Mouse (Mus musculus): ENCODE measurements at regions not wholly inside any gene's neighbourhood (a gene's known extent, or its start where the extent isn't known, plus 50 kb on each side); places are given as distances from the start of the nearest gene placed in this dataset.
"Not testable (repeated sequence)": the region's sequence is repeated elsewhere in the genome, so short reads cannot be mapped to it uniquely, and the experiment has no call there.

DNA sequence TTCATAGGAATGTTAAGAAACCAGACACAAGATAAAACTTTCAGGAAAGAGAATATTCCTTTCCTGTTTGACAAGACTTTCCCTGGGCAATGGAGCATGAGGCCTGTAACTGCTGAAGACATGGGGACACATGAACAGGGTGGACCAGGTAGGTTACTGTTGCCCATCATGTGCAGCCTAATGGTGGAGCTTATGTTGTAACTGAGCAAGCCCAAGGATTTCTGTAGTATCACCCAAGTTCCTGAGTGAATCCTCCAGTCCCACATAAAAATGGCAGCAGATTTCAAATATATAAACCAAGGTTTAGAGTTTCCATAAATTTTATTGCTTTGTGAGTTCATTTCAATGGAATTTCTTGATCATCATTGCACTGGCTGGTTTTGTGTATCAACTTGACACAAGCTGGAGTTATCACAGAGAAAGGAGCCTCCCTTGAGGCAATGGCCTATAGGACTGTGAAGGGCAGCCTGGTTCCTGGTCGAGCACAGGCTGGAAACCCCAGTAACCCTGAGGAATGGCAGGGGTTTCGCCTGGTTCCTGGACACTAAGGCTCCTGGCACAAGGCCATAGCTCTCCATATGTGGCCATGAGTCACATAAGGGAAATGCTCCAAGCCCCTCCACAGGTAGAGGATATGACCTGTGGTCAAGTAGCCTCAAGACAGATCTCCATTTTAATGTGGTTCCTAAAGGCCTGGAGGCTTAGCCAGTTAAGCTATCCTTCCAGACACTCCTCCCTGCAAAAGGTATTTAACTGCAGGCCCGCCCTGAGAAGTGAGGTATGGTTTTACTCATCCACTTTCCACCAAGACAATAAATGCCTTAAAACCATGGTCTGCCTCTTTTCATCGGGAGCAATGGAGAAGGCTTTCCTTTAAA lies 92.9 kb upstream of the Pfn2 start:
- Histone ChIP-seq H3K36me3 (no peaks in the 10 kb centered on the region), H3K27ac (replicated peaks) (no peak overlapping the region), H3K4me1 (no peaks in the 10 kb centered on the region), H3K4me3 (no peak overlapping the region), H3K9me3 (no peaks in the 10 kb centered on the region), H3K27me3 (0 out of 2 replicates have a peak, but pooled peaks cover 5% of the 10 kb centered on the region), H3K9ac (replicated peaks) (no peak overlapping the region), H3K4me2 (replicated peaks) (no peak overlapping the region)
- 81% methylated on average over 4 of the region's 4 CpGs for WGBS
- no peak for ATAC-seq (ENCODE audit: low FRiP score, low read depth)

DNA sequence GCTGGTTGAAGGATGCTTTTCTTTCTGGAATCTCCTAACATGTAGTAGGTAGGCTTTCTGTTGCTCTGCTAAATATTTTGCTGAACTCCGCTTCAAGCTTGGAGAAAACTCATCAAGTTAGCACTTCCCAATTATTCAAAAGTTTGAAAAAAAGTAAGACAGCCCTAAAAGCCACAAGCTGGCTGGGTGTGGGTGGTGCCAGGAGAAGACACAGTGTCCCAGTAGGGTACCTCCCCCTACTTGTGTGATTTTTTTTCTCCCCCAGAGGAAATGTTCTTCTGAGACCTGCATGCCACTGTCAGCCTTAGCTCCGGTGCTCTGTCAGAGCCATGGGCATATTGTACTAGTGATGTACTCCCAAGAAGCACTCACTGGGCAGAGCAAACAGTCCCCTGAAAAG lies 96.8 kb upstream of the Pfn2 start:
- Histone ChIP-seq H3K27ac (replicated peaks) (no peak overlapping the region), H3K4me2 (replicated peaks) (no peak overlapping the region), H3K36me3 (no peaks in the 10 kb centered on the region), H3K4me3 (no peak overlapping the region), H3K4me1 (no peaks in the 10 kb centered on the region), H3K27me3 (peaks cover 5% of the 10 kb centered on the region; the same call in 1 of the 2 replicates), H3K9ac (replicated peaks) (no peak overlapping the region), H3K9me3 (no peaks in the 10 kb centered on the region)
- no peak for ATAC-seq (ENCODE audit: low FRiP score, low read depth)
- 76% methylated on average over 2 of the region's 2 CpGs for WGBS

DNA sequence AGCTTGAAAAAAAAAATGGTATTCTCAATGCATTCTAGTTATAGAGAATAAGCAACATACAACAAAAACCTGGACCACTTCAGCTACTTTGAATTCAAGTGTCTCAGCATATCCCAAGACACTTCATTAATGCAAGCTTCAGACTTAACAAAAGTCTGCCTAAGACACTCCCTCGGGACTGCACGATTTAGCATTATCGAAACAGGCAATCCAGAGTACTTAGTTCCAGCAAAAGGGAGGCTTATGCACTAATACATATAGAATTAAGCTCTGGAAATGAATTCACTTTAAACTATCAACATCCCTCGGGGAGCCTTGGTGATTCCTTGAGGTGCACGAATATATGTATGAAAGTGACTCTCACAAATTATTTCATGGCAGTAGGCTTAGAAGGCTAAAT lies 97.9 kb upstream of the Pfn2 start:
- WGBS, result 42% methylated on average over 5 of the region's 5 CpGs

DNA sequence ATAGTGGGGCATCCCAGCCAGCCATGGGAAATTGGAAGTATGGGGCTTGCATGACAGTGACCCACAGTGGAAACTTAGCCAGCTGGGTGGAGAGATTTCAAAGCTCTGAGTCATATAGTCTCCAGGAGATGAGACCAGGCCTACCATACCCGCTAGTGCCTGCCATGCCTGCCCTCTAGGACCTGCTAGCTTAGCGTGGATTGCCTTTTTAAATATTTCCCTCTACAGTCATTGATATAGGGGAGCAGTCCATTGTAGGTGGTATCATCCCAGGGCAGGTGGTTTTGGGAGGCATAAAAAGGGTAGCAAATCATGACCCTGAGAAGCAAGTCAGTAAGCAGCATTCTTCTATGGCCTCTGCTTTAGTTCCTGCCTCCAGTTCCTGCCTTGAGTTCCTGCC lies 99.5 kb upstream of the Pfn2 start:
- H3K9ac ChIP-seq (replicated peaks), result no peak overlapping the region
- ATAC-seq (ENCODE audit: low FRiP score, low read depth), result no peak
- 94% methylated on average over 2 of the region's 2 CpGs for WGBS

More for the DNA sequence above, 97.9 kb upstream of the Pfn2 start:
- no peak overlapping the region for H3K4me3 ChIP-seq
- no peak overlapping the region for H3K4me2 ChIP-seq (replicated peaks)
- peaks cover 5% of the 10 kb centered on the region; the same call in 1 of the 2 replicates for H3K27me3 ChIP-seq
- H3K4me1 ChIP-seq, result peaks cover 2% of the 10 kb centered on the region; the same call in 1 of the 2 replicates
- H3K9me3 ChIP-seq, result no peaks in the 10 kb centered on the region
- no peak overlapping the region for H3K9ac ChIP-seq (replicated peaks)
- ATAC-seq (ENCODE audit: low FRiP score, low read depth), result no peak
- no peaks in the 10 kb centered on the region for H3K36me3 ChIP-seq
- no peak overlapping the region for H3K27ac ChIP-seq (replicated peaks)

DNA sequence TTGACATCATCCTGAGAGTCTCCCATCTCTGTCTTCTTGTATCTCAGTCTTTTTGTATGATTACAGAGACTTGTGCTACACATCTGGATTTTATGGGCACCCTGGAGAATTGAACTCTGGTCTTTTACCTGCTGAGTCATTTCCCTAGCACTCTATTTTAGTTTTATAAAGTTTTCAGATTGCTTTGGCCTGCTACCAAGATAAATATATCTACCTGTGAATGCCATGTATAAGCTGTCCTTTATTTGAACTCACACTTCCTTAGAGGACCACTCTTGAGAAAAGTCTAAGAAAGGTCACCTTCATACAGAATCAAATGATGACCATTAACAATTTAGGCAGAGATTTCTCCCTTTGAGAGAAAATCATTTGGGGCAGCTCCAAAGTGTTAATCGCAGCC lies 100.8 kb upstream of the Pfn2 start:
- Histone ChIP-seq H3K4me2 (replicated peaks) (no peak overlapping the region), H3K9ac (replicated peaks) (no peak overlapping the region), H3K4me3 (no peak overlapping the region), H3K9me3 (no peaks in the 10 kb centered on the region), H3K36me3 (no peaks in the 10 kb centered on the region), H3K27ac (replicated peaks) (no peak overlapping the region), H3K27me3 (peaks cover 5% of the 10 kb centered on the region; the same call in 1 of the 2 replicates), H3K4me1 (peaks cover 14% of the 10 kb centered on the region)
- ATAC-seq (ENCODE audit: low FRiP score, low read depth), result no peak
- 82% methylated on average over 1 of the region's 1 CpGs for WGBS

More for the DNA sequence above, 99.5 kb upstream of the Pfn2 start:
- peaks cover 5% of the 10 kb centered on the region; the same call in 1 of the 2 replicates for H3K27me3 ChIP-seq
- H3K4me1 ChIP-seq, result peaks cover 14% of the 10 kb centered on the region
- no peak overlapping the region for H3K27ac ChIP-seq (replicated peaks)
- H3K4me2 ChIP-seq (replicated peaks), result no peak overlapping the region
- no peak overlapping the region for H3K4me3 ChIP-seq
- no peaks in the 10 kb centered on the region for H3K9me3 ChIP-seq
- H3K36me3 ChIP-seq, result no peaks in the 10 kb centered on the region

DNA sequence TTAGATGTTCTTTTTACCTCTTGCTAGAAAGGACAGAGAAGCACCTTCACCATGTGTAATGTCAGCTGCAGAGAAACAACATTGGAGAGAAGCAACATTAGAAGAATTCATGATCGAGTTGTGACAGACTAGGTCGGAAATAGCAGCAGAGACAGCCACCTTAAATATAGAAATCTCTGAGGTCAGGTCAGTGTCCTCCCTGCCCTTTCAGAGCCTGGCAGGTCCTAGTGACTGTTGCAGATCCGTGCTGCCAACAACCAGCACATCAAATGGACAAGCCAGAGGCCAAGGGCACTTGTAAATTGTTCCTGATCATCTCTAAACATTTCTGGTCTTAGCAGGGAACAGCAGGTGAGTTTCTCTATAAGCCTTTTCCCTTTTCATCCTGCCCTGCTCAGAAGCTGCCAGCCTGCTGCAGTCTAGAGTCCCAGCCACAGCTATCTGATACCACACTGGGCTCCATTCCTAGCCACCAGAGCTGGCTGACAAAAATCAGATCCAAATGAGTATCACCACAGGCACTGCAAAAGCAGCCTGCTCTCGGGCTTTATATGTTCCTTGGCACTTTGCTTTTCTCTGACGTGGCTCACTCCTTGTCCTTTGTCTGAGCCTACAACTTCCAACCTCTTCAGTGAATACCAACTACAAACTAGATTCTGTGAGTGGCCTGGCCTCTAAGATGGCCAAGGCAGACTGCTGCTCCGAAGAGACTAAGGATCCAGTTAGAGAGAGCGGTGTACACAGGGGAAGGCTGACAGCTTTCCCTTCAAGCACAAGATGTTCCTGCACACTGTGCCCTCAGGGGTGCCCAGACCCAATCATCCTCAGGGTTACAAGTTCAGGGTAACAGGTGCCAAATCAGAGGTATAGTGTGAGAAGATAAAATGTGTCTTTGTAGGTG lies 102.8 kb upstream of the Pfn2 start:
- H3K4me2 ChIP-seq (replicated peaks), result no peak overlapping the region
- no peak overlapping the region for H3K4me3 ChIP-seq
- no peaks in the 10 kb centered on the region for H3K9me3 ChIP-seq
- no peaks in the 10 kb centered on the region for H3K36me3 ChIP-seq
- no peak overlapping the region for H3K9ac ChIP-seq (replicated peaks)
- H3K27me3 ChIP-seq, result no peaks in the 10 kb centered on the region; the same call in 1 of the 2 replicates
- WGBS, result 47% methylated on average over 7 of the region's 7 CpGs
- H3K27ac ChIP-seq (replicated peaks), result 0 out of 2 replicates have a peak overlapping the region, but pooled peaks have one; percentile 3
- ATAC-seq (ENCODE audit: low FRiP score, low read depth), result peak; percentile 50
- H3K4me1 ChIP-seq, result peaks cover 14% of the 10 kb centered on the region

DNA sequence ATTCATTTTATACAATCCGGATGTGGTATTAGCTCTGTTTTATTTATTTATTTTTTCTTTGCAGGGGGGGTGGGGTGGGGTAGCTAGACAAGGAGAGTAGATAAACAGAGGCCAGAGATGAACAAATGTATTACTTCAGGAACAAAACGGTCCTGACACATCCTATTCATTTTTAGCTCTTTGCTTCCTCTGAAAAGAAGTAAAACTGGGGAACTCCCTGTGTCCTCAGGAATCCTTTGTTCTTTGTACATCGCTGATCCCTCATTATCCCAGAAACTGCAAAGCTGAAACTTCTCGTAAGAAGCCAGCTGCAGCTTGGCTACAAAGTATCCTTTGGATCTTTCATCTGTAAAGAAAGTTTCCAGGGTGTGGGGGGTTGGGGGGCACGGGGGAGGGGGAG lies 103.6 kb upstream of the Pfn2 start:
- no peak overlapping the region for H3K4me3 ChIP-seq
- H3K4me1 ChIP-seq, result peaks cover 14% of the 10 kb centered on the region
- H3K9ac ChIP-seq (replicated peaks), result no peak overlapping the region
- no peaks in the 10 kb centered on the region for H3K9me3 ChIP-seq
- no peak overlapping the region for H3K27ac ChIP-seq (replicated peaks)
- no peaks in the 10 kb centered on the region for H3K36me3 ChIP-seq
- 6% methylated on average over 5 of the region's 5 CpGs for WGBS
- H3K4me2 ChIP-seq (replicated peaks), result no peak overlapping the region
- H3K27me3 ChIP-seq, result no peaks in the 10 kb centered on the region; the same call in 1 of the 2 replicates
- 0 out of 2 replicates have a peak, but pooled peaks have one; percentile 7 for ATAC-seq (ENCODE audit: low FRiP score, low read depth)

DNA sequence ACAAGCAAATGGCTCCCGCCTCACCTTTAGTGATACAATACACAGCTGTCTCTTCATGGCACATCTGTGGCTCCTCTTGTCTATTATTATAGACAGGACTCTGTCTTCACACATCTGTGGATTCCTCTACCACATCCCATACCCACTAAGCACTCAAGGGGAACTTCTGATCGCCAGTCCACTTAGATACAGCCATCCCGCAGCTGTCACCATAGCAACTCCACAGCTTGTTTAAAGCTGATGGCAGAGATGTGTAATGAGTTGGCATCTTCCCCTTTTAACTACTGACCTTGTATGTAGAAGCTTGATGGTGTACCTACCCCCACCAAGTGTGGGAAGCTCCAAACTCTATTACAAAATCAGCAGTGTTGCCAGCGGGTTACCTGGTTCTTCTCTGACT lies 109.5 kb upstream of the Pfn2 start:
- no peak for ATAC-seq (ENCODE audit: low FRiP score, low read depth)
- Histone ChIP-seq H3K27me3 (no peaks in the 10 kb centered on the region; the same call in 1 of the 2 replicates), H3K4me2 (replicated peaks) (no peak overlapping the region), H3K4me1 (no peaks in the 10 kb centered on the region), H3K9ac (replicated peaks) (no peak overlapping the region), H3K36me3 (no peaks in the 10 kb centered on the region), H3K9me3 (no peaks in the 10 kb centered on the region), H3K4me3 (no peak overlapping the region), H3K27ac (replicated peaks) (no peak overlapping the region)
- 82% methylated on average over 4 of the region's 4 CpGs for WGBS

DNA sequence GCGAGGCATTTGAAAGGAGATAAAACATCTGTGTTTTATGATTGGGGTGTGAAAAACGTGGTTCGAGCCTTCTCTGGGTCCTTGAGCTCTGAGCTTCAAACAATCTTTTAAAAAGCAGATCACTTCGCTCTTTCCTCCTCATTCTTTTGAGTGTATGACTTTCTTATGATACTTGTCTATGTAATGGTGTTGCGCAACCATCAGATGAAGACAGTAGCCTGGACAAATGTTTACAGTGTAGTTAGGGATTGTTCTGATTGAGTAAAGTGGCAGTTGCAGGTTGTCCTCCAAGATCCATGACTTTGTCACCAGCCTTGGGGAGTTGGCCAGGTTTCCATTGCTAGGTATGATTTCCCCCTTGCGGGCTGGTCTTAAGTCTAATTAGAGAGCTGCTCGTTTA lies 116.1 kb upstream of the Pfn2 start:
- Histone ChIP-seq H3K9ac (replicated peaks) (no peak overlapping the region), H3K4me2 (replicated peaks) (no peak overlapping the region), H3K4me1 (no peaks in the 10 kb centered on the region), H3K27me3 (no peaks in the 10 kb centered on the region), H3K4me3 (no peak overlapping the region), H3K36me3 (no peaks in the 10 kb centered on the region), H3K9me3 (no peaks in the 10 kb centered on the region), H3K27ac (replicated peaks) (no peak overlapping the region)
- 93% methylated on average over 7 of the region's 7 CpGs for WGBS
- ATAC-seq (ENCODE audit: low FRiP score, low read depth), result no peak

DNA sequence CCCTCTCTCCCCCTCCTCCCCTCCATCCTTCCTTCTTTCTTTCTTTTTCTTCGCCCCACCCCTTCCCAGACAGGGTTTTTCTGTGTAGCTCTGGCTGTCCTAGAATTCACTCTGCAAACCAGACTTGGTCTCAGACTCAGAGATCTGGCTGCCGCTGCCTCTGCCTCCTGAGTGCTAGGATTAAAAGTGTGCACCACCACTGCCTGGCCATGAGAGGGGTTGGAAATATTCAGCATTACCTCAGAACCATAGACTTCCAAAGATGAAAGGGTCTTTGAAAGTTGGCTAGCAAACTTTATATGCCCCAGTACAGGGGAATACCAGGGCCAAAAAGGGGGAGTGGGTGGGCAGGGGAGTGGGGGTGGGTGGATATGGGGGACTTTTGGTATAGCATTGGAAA lies 122.7 kb upstream of the Pfn2 start:
- H3K27ac ChIP-seq (replicated peaks); H3K4me2 ChIP-seq (replicated peaks); H3K4me1 ChIP-seq; H3K9me3 ChIP-seq; H3K27me3 ChIP-seq; H3K4me3 ChIP-seq; H3K36me3 ChIP-seq; H3K9ac ChIP-seq (replicated peaks); ATAC-seq (ENCODE audit: low FRiP score, low read depth): not testable (repeated sequence)
- WGBS, result 85% methylated on average over 2 of the region's 2 CpGs

DNA sequence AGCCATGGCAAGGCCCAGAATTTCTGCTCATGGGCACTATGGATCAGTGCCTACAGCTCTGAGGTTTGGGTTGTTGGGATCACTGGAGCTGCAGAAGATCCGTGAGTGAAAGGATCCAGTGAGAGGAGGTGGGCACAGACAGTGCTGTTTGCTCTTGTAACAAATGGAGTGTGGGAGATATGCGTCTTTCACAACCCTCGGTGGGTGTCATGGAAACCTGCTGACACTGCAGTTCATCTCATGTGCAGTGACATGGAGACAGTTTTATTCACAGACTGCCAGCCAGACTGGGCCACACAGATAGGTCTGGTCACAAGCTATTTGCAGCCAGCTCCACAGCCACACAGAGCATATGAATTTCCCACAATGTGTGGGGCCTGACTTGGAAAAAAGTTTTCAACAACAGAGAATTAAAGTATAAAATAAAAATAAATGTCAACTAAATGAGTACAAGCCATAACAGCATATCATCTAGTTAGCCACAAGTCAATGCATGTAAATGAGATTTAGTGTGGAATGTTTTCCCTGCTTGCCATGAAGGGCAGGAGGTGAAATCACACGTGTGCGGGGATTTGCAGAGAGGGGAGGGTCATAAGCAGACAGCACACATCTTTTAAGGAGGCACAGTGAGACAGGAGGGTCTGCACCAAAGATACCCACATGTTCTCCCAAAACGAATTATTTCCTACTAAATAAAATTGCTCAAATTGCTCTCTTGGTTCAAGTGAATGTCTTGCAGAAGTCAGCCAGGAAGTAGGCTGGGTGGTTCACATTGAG lies 124.8 kb upstream of the Pfn2 start:
- H3K4me1 ChIP-seq, result no peaks in the 10 kb centered on the region
- H3K27ac ChIP-seq (replicated peaks), result no peak overlapping the region
- no peaks in the 10 kb centered on the region for H3K27me3 ChIP-seq
- H3K9me3 ChIP-seq, result no peaks in the 10 kb centered on the region
- H3K4me2 ChIP-seq (replicated peaks), result no peak overlapping the region
- ATAC-seq (ENCODE audit: low FRiP score, low read depth), result peak; percentile 34; the same call in 1 of the 2 replicates
- WGBS, result 48% methylated on average over 6 of the region's 6 CpGs
- no peaks in the 10 kb centered on the region for H3K36me3 ChIP-seq
- H3K9ac ChIP-seq (replicated peaks), result no peak overlapping the region
- no peak overlapping the region for H3K4me3 ChIP-seq

Measured in midbrain, embryonic 12.5 days (tissue).